Mouse (Mus musculus) ES-Bruce4 (cell line): ENCODE measurements at regions not wholly inside any gene's neighbourhood (a gene's known extent, or its start where the extent isn't known, plus 50 kb on each side); places are given as distances from the start of the nearest gene placed in this dataset.

ENCODE experiments used
- CTCF ChIP-seq: IDR thresholded peaks from one replicate; pipeline ENCODE4 v1.8.1; 2011; ENCODE audit warnings: low read depth, low read length
- EP300 ChIP-seq: IDR thresholded peaks from 2 replicates; pipeline ENCODE4 v1.6.1; 2011; ENCODE audit warnings: low read depth, low read length; ENCODE audit not compliant: insufficient read depth
- POLR2A ChIP-seq: IDR thresholded peaks from one replicate; pipeline ENCODE4 v1.8.1; 2011; ENCODE audit warnings: low read length; ENCODE audit not compliant: insufficient read depth

DNA sequence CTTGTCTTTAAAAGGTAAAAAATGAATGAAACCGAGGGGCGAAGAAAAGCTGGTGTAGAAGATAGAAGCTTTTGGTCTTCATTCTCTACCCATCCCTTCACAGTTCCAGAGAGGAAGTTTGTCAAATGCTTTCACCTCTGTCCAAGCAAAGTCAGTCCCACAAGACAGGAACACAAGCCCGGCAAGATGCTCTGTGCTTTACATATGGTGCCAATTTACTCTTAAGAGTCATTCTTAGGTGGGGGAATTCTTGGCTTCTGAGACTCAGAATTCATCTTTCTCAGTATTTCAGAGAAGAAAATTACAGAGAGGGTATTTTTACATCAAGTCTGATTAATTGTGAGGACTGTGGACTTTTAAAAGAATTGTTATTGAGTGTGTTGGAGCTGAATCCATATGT is 511.4 kb downstream of the Adra2a start:
- TF ChIP-seq CTCF (no peak), POLR2A (no peak), EP300 (no peak)
